Mouse (Mus musculus) adrenal gland, postnatal 14 days (tissue): ENCODE measurements around the gene Cisd2. TPM values are rescaled to one million over a fixed set of nuclear protein-coding genes. Genes with fewer than 3 reads are reported as not detected.

Experiments
- DNase-seq: peaks from one replicate; pipeline ENCODE4 v3.0.0; 2021; ENCODE audit warnings: mixed read lengths
- long read RNA-seq, 2 experiments: library from polyadenylated mRNA; stranded (forward); transcript quantifications; one replicate each; pipeline ENCODE4 v2.0.0; 2021
- total RNA-seq: library from RNA; stranded (reverse); gene quantifications from 2 replicates; pipeline ENCODE4 v1.2.3, GENCODE M21; 2021

Cisd2 gene
- 30.2 and 31.1 TPM in 2 replicates for total RNA-seq
- long read RNA-seq, experiment 1, transcript Cisd2-201 (3 exons, 3,361 nt): major isoform, 65 of 73 reads
- long read RNA-seq, experiment 1, partial matches to known transcripts: 1 of 73 reads
- long read RNA-seq, experiment 1, other reads (novel, unspliced or antisense): 5 of 73 reads
- long read RNA-seq, experiment 2, transcript Cisd2-201 (3 exons, 3,361 nt): major isoform, 45 of 49 reads
- long read RNA-seq, experiment 2, partial matches to known transcripts: 0 of 49 reads
- long read RNA-seq, experiment 2, other reads (novel, unspliced or antisense): 2 of 49 reads

- DNase-seq: peak; percentile 37
Observed at GRCm38 (mm10) chr3:135423608-135424212, at the start of gene Cisd2. Cisd2 (minus strand) TSS chr3:135423925.

- no peak for DNase-seq
Observed at GRCm38 (mm10) chr3:135470823-135471222, 47.1 kb upstream of the Cisd2 start.

- peak; percentile 91 for DNase-seq
Observed at GRCm38 (mm10) chr3:135469974-135470373, 46.2 kb upstream of the Cisd2 start.

GRCm38 (mm10) chr3:135469146-135469545 is 45.4 kb upstream of the Cisd2 start:
- DNase-seq: no peak

- no peak for DNase-seq
Observed at GRCm38 (mm10) chr3:135468402-135468801, 44.7 kb upstream of the Cisd2 start.

GRCm38 (mm10) chr3:135458981-135459380 is 35.3 kb upstream of the Cisd2 start:
- DNase-seq: no peak

- DNase-seq: no peak
Observed at GRCm38 (mm10) chr3:135444930-135445329, 21.2 kb upstream of the Cisd2 start.

- peak; percentile 11 for DNase-seq
Observed at GRCm38 (mm10) chr3:135440621-135441020, 16.9 kb upstream of the Cisd2 start.

- DNase-seq: peak; percentile 66
Observed at GRCm38 (mm10) chr3:135440221-135440620, 16.5 kb upstream of the Cisd2 start.

- DNase-seq: no peak
Observed at GRCm38 (mm10) chr3:135439651-135440050, 15.9 kb upstream of the Cisd2 start.

GRCm38 (mm10) chr3:135438913-135439531 is 15.3 kb upstream of the Cisd2 start:
- peak; percentile 92 for DNase-seq

- DNase-seq: peak; percentile 97
Observed at GRCm38 (mm10) chr3:135438531-135438912, 14.8 kb upstream of the Cisd2 start.

GRCm38 (mm10) chr3:135437758-135438495 is 14.2 kb upstream of the Cisd2 start, which contains the start of gene Ube2d3:
Ube2d3 (plus strand) TSS chr3:135438149.
- DNase-seq: peak; percentile 99

- no peak for DNase-seq
Observed at GRCm38 (mm10) chr3:135436901-135437616, 13.3 kb upstream of the Cisd2 start.

- peak; percentile 91 for DNase-seq
Observed at GRCm38 (mm10) chr3:135422856-135423607, 693 bp downstream of the Cisd2 start.

- no peak for DNase-seq
Observed at GRCm38 (mm10) chr3:135422232-135422855, 1.4 kb downstream of the Cisd2 start.

- no peak for DNase-seq
Observed at GRCm38 (mm10) chr3:135421310-135421594, 2.5 kb downstream of the Cisd2 start.

GRCm38 (mm10) chr3:135420542-135421309 is 3.0 kb downstream of the Cisd2 start:
- no peak for DNase-seq

- no peak for DNase-seq
Observed at GRCm38 (mm10) chr3:135417799-135418198, 5.9 kb downstream of the Cisd2 start.

- DNase-seq: no peak
Observed at GRCm38 (mm10) chr3:135417245-135417644, 6.5 kb downstream of the Cisd2 start.
